Mouse (Mus musculus): ENCODE results near the gene Ly6g6e.

- TF ChIP-seq POLR2A (IDR thresholded peaks at IDR 0.05; ENCODE audit: insufficient read depth, low read length) (no peak), CTCF (IDR thresholded peaks at IDR 0.05; ENCODE audit: low read depth, low read length) (no peak), EP300 (IDR thresholded peaks at IDR 0.05; ENCODE audit: insufficient read depth, low read depth, low read length) (peak; percentile 83)
Measured at GRCm38 (mm10) chr17:35076507-35077176, at the start of gene Ly6g6e.
